Mouse (Mus musculus): ENCODE measurements around the gene Orai3. TPM values are rescaled to one million over a fixed set of nuclear protein-coding genes. Genes with fewer than 3 reads are reported as not detected.

The Orai3 gene
- polyA plus RNA-seq, 1 experiment from 2014 or later = 12.9 TPM

DNA sequence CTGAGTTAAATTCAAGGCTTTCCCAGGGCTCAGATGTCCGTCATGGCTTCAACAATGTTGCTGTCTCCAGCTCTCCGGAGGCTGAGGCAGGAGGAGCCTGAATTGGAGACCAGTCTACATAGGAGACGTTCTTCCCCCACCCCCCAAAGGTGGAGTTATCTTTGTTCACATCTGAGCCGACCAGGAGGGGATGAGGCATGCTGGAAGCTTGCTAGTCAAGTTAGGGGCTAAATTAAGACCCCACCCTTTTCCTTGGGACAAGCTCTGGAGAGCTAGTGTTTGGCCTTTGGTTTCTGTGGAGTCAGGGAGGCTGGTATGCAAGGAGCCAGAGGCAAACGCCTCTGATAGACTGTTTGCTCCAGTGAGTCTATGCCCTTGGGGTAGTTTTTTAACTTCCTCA, 16.5 kb upstream of the Orai3 start:
- ATAC-seq (ENCODE audit: low read depth) = no peak
- Histone ChIP-seq H3K4me2 (ENCODE audit: low read depth, low read length) (no peak overlapping the region), H3K36me3 (ENCODE audit: control insufficient read depth, insufficient read depth) (no peaks in the 10 kb centered on the region; the same call in 1 of the 2 replicates), H3K27me3 (ENCODE audit: control insufficient read depth, insufficient read depth, low read depth, low read length) (no peaks in the 10 kb centered on the region), H3K4me3 (ENCODE audit: low read depth, low read length) (no peak overlapping the region), H3K9ac (ENCODE audit: low read depth, low read length) (no peak overlapping the region), H3K27ac (ENCODE audit: low read length) (no peak overlapping the region), H3K9me3 (replicated peaks; ENCODE audit: control insufficient read depth, low read length) (no peaks in the 10 kb centered on the region), H3K4me1 (ENCODE audit: control insufficient read depth, low read depth, low read length) (no peaks in the 10 kb centered on the region)
- WGBS (ENCODE audit: insufficient replicate concordance) = 48% methylated on average over 5 of the region's 5 CpGs

DNA sequence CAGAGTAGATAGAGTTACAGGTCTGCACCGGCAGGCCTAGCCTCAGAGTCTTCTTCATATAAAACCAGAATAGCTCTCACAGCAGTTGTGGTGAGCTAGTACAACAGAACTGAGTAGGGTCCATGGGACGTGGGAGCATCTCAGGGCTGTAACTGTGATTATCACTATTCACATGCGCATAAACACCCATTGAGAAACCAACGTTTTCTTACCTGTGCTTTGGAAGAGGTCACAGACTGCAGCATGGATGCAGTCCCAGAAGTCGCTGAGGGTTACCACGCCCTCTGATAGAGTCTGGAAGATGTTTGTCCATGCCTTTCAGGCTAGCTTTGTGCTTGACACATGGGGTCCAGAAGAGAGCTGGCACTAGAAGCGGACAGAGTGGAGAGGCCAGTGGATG, 15.9 kb upstream of the Orai3 start:
- Histone ChIP-seq H3K27me3 (ENCODE audit: control insufficient read depth, insufficient read depth, low read depth, low read length) (no peaks in the 10 kb centered on the region), H3K36me3 (ENCODE audit: control insufficient read depth, insufficient read depth) (no peaks in the 10 kb centered on the region; the same call in 1 of the 2 replicates), H3K4me3 (ENCODE audit: low read depth, low read length) (no peak overlapping the region), H3K27ac (ENCODE audit: low read length) (no peak overlapping the region), H3K4me1 (ENCODE audit: control insufficient read depth, low read depth, low read length) (no peaks in the 10 kb centered on the region), H3K9me3 (replicated peaks; ENCODE audit: control insufficient read depth, low read length) (no peaks in the 10 kb centered on the region), H3K4me2 (ENCODE audit: low read depth, low read length) (no peak overlapping the region), H3K9ac (ENCODE audit: low read depth, low read length) (no peak overlapping the region)
- 73% methylated on average over 7 of the region's 7 CpGs for WGBS (ENCODE audit: insufficient replicate concordance)
- no peak for ATAC-seq (ENCODE audit: low read depth)

DNA sequence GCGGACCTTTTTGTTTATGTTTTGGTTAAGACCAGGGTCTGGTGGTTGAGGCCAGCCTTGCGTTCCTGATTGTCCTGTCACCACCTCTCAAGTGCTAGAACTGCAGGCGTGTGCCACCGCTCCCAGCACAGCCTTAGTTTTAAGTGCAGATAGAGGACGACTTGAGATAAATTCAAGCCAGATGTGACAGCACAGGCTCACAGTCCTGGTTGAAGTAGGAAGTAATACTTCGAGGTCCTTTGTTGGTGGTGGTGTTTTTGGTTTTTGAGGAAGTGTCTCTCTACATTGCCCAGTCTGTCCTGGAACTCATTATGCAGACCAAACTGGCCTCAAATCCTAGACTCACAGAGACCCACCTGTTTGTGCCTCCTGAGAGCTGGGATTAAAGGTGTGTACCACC, 9.9 kb upstream of the Orai3 start:
- no peak for ATAC-seq (ENCODE audit: low read depth)
- Histone ChIP-seq H3K9me3 (replicated peaks; ENCODE audit: control insufficient read depth, low read length) (no peaks in the 10 kb centered on the region), H3K36me3 (ENCODE audit: control insufficient read depth, insufficient read depth) (no peaks in the 10 kb centered on the region), H3K4me2 (ENCODE audit: low read depth, low read length) (no peak overlapping the region), H3K27me3 (ENCODE audit: control insufficient read depth, insufficient read depth, low read depth, low read length) (no peaks in the 10 kb centered on the region), H3K27ac (ENCODE audit: low read length) (no peak overlapping the region), H3K9ac (ENCODE audit: low read depth, low read length) (no peak overlapping the region), H3K4me1 (ENCODE audit: control insufficient read depth, low read depth, low read length) (peaks cover 15% of the 10 kb centered on the region), H3K4me3 (ENCODE audit: low read depth, low read length) (no peak overlapping the region)
- WGBS (ENCODE audit: insufficient replicate concordance) = 19% methylated on average over 6 of the region's 6 CpGs

DNA sequence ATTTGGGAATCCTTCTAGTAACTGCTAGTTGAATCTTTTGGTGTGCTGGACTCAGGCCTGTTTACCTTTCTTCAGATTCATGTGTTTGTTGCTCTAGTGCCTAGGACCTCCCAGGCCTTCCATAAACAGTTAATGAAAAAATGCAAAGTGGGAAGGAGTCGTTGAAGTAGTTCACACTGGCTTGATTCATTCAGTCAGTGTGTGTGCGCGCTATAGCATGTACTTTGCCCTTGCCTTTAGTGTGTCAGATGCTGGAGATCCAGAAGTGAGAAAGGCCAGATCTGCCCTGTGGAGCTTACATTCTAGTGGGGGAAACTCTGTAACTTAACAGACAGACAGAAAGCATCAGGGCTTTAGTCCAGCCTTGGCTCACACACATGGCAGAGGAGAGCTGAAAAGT, 9.1 kb upstream of the Orai3 start:
- 83% methylated on average over 3 of the region's 3 CpGs for WGBS (ENCODE audit: insufficient replicate concordance)
- no peak overlapping the region for H3K4me2 ChIP-seq (ENCODE audit: low read depth, low read length)

GRCm38 (mm10) chr7:127761026-127761425, 8.6 kb upstream of the Orai3 start:
- peaks cover 24% of the 10 kb centered on the region for H3K4me1 ChIP-seq (ENCODE audit: control insufficient read depth, low read depth, low read length)
- H3K4me3 ChIP-seq (ENCODE audit: low read depth, low read length) = no peak overlapping the region
- no peaks in the 10 kb centered on the region for H3K9me3 ChIP-seq (replicated peaks; ENCODE audit: control insufficient read depth, low read length)
- WGBS (ENCODE audit: insufficient replicate concordance) = 12% methylated on average over 7 of the region's 7 CpGs
- H3K4me2 ChIP-seq (ENCODE audit: low read depth, low read length) = no peak overlapping the region
- H3K36me3 ChIP-seq (ENCODE audit: control insufficient read depth, insufficient read depth) = no peaks in the 10 kb centered on the region
- no peaks in the 10 kb centered on the region for H3K27me3 ChIP-seq (ENCODE audit: control insufficient read depth, insufficient read depth, low read depth, low read length)
- H3K27ac ChIP-seq (ENCODE audit: low read length) = no peak overlapping the region
- H3K9ac ChIP-seq (ENCODE audit: low read depth, low read length) = no peak overlapping the region
- ATAC-seq (ENCODE audit: low read depth) = peak; percentile 54; the same call in 1 of the 2 replicates

More for the DNA sequence above, 9.1 kb upstream of the Orai3 start:
- H3K9ac ChIP-seq (ENCODE audit: low read depth, low read length) = no peak overlapping the region
- H3K4me1 ChIP-seq (ENCODE audit: control insufficient read depth, low read depth, low read length) = peaks cover 19% of the 10 kb centered on the region
- no peaks in the 10 kb centered on the region for H3K9me3 ChIP-seq (replicated peaks; ENCODE audit: control insufficient read depth, low read length)
- no peak for ATAC-seq (ENCODE audit: low read depth)
- H3K36me3 ChIP-seq (ENCODE audit: control insufficient read depth, insufficient read depth) = no peaks in the 10 kb centered on the region
- H3K27me3 ChIP-seq (ENCODE audit: control insufficient read depth, insufficient read depth, low read depth, low read length) = no peaks in the 10 kb centered on the region
- no peak overlapping the region for H3K4me3 ChIP-seq (ENCODE audit: low read depth, low read length)
- no peak overlapping the region for H3K27ac ChIP-seq (ENCODE audit: low read length)

GRCm38 (mm10) chr7:127763642-127764041, 6.0 kb upstream of the Orai3 start:
- Histone ChIP-seq H3K36me3 (ENCODE audit: control insufficient read depth, insufficient read depth) (no peaks in the 10 kb centered on the region), H3K27me3 (ENCODE audit: control insufficient read depth, insufficient read depth, low read depth, low read length) (no peaks in the 10 kb centered on the region), H3K4me3 (ENCODE audit: low read depth, low read length) (no peak overlapping the region), H3K9ac (ENCODE audit: low read depth, low read length) (no peak overlapping the region), H3K4me2 (ENCODE audit: low read depth, low read length) (no peak overlapping the region), H3K27ac (ENCODE audit: low read length) (no peak overlapping the region), H3K4me1 (ENCODE audit: control insufficient read depth, low read depth, low read length) (peaks cover 46% of the 10 kb centered on the region), H3K9me3 (replicated peaks; ENCODE audit: control insufficient read depth, low read length) (no peaks in the 10 kb centered on the region)
- ATAC-seq (ENCODE audit: low read depth) = no peak
- WGBS (ENCODE audit: insufficient replicate concordance) = 81% methylated on average over 4 of the region's 4 CpGs

GRCm38 (mm10) chr7:127765756-127766155, 3.9 kb upstream of the Orai3 start:
- Histone ChIP-seq H3K4me1 (ENCODE audit: control insufficient read depth, low read depth, low read length) (peaks cover 58% of the 10 kb centered on the region), H3K27ac (ENCODE audit: low read length) (peak overlapping the region; percentile 35), H3K27me3 (ENCODE audit: control insufficient read depth, insufficient read depth, low read depth, low read length) (no peaks in the 10 kb centered on the region), H3K9ac (ENCODE audit: low read depth, low read length) (no peak overlapping the region), H3K9me3 (replicated peaks; ENCODE audit: control insufficient read depth, low read length) (no peaks in the 10 kb centered on the region), H3K4me3 (ENCODE audit: low read depth, low read length) (no peak overlapping the region), H3K4me2 (ENCODE audit: low read depth, low read length) (no peak overlapping the region), H3K36me3 (ENCODE audit: control insufficient read depth, insufficient read depth) (no peaks in the 10 kb centered on the region)
- WGBS (ENCODE audit: insufficient replicate concordance) = 74% methylated on average over 2 of the region's 2 CpGs
- ATAC-seq (ENCODE audit: low read depth) = no peak

DNA sequence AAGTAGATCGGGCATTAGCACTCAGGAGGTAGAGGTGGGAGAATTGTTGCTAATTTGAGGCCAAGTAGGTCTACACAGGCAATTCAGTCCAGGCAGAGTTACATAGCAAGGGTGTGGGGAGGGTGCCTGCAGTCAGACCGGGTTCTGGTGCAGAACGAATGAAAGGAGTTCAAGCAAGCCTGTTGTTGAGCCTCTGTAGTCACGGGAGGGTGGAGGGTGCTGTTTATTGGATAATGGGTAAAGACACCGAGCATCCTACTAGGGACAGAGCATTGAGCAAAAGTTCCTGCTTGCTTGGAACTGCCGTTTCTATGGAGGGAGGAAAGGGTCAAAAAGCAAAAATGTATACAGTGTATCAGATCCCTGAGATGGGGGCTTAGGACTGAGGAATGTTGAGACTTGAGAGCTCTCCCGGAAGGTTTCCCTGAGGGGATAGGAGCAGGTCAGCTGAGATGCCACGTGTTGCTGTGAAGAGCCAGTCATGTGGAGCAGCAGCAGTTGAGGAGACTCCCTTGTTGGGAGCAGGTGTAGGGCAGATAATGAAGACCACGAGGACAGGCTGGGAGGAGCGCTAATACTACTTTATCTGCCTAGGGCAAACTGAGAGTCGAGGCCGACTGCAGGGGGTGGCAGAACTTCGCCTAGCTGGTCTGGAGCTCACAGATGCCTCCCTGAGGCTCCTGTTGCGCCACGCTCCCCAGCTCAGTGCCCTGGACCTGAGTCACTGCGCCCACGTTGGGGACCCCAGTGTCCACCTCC, 2.6 kb upstream of the Orai3 start:
- no peaks in the 10 kb centered on the region for H3K36me3 ChIP-seq (ENCODE audit: control insufficient read depth, insufficient read depth)
- ATAC-seq (ENCODE audit: low read depth) = peak; percentile 91
- H3K9ac ChIP-seq (ENCODE audit: low read depth, low read length) = peak overlapping the region; percentile 80
- peak overlapping the region; percentile 97 for H3K27ac ChIP-seq (ENCODE audit: low read length)
- H3K9me3 ChIP-seq (replicated peaks; ENCODE audit: control insufficient read depth, low read length) = no peaks in the 10 kb centered on the region
- peaks cover 64% of the 10 kb centered on the region for H3K4me1 ChIP-seq (ENCODE audit: control insufficient read depth, low read depth, low read length)
- peak overlapping the region; percentile 92 for H3K4me2 ChIP-seq (ENCODE audit: low read depth, low read length)
- H3K4me3 ChIP-seq (ENCODE audit: low read depth, low read length) = peak overlapping the region; percentile 72
- WGBS (ENCODE audit: insufficient replicate concordance) = 35% methylated on average over 17 of the region's 17 CpGs
- H3K27me3 ChIP-seq (ENCODE audit: control insufficient read depth, insufficient read depth, low read depth, low read length) = no peaks in the 10 kb centered on the region

GRCm38 (mm10) chr7:127767671-127768345, 1.8 kb upstream of the Orai3 start:
- 51% methylated on average over 19 of the region's 19 CpGs for WGBS (ENCODE audit: insufficient replicate concordance)
- H3K27ac ChIP-seq (ENCODE audit: low read length) = peak overlapping the region; percentile 97

More at GRCm38 (mm10) chr7:127767671-127768345, 1.8 kb upstream of the Orai3 start:
- peak overlapping the region; percentile 80 for H3K9ac ChIP-seq (ENCODE audit: low read depth, low read length)
- H3K4me3 ChIP-seq (ENCODE audit: low read depth, low read length) = peak overlapping the region; percentile 72
- no peaks in the 10 kb centered on the region for H3K9me3 ChIP-seq (replicated peaks; ENCODE audit: control insufficient read depth, low read length)
- H3K4me2 ChIP-seq (ENCODE audit: low read depth, low read length) = peak overlapping the region; percentile 92
- peak; percentile 15 for ATAC-seq (ENCODE audit: low read depth)
- no peaks in the 10 kb centered on the region for H3K36me3 ChIP-seq (ENCODE audit: control insufficient read depth, insufficient read depth)
- H3K27me3 ChIP-seq (ENCODE audit: control insufficient read depth, insufficient read depth, low read depth, low read length) = no peaks in the 10 kb centered on the region
- H3K4me1 ChIP-seq (ENCODE audit: control insufficient read depth, low read depth, low read length) = peaks cover 69% of the 10 kb centered on the region
